In genomic region chr8:119180626-119181025, GRCm38 (mm10) we compare ENCODE assay signal across 16 mouse cellular contexts.
DNase-seq lines count a peak whose midpoint lies in the region; ATAC-seq lines count a peak whose summit lies in the region.
"Had no signal": no experiment of that assay in that cellular context is flagged by ENCODE, and none has a peak within 500 bp of the region (broad histone marks: within the 10 kb centered on the region; RNA-seq: fewer than 3 reads in every experiment).

No protein-coding gene starts in this region.

- H3K36me3 ChIP-seq in forebrain, embryonic 14.5 days (ENCODE audit: control insufficient read depth, insufficient read depth, low read length), result no peaks in the 10 kb centered on the region
- no peaks in the 10 kb centered on the region for H3K36me3 ChIP-seq in forebrain, embryonic 13.5 days (ENCODE audit: poor library complexity, severe bottlenecking)
- H3K36me3 ChIP-seq in neural tube, embryonic 15.5 days, result no peaks in the 10 kb centered on the region
- H3K36me3 ChIP-seq: heart, embryonic 10.5 days; limb, embryonic 13.5 days had no signal

- no peak overlapping the region for H3K4me2 ChIP-seq in forebrain, embryonic 14.5 days (ENCODE audit: low read length)
- no peak overlapping the region for H3K4me2 ChIP-seq in forebrain, embryonic 13.5 days
- no peak overlapping the region for H3K4me2 ChIP-seq in neural tube, embryonic 15.5 days
- H3K4me2 ChIP-seq: limb, embryonic 13.5 days had no signal

- H3K4me1 ChIP-seq in forebrain, embryonic 14.5 days (ENCODE audit: control insufficient read depth, insufficient read depth, low read length), result peaks cover 6% of the 10 kb centered on the region; the same call in 1 of the 2 replicates
- H3K4me1 ChIP-seq in forebrain, embryonic 13.5 days, result peaks cover 9% of the 10 kb centered on the region
- peaks cover 45% of the 10 kb centered on the region for H3K4me1 ChIP-seq in neural tube, embryonic 15.5 days
- H3K4me1 ChIP-seq: heart, embryonic 10.5 days had no signal

- H3K9ac ChIP-seq in forebrain, embryonic 14.5 days (ENCODE audit: low read length), result no peak overlapping the region
- H3K9ac ChIP-seq in forebrain, embryonic 13.5 days, result no peak overlapping the region
- no peak overlapping the region for H3K9ac ChIP-seq in neural tube, embryonic 15.5 days (replicated peaks)
- H3K9ac ChIP-seq: limb, embryonic 13.5 days had no signal

- H3K27ac ChIP-seq in forebrain, embryonic 14.5 days (ENCODE audit: low read depth, low read length), result no peak overlapping the region
- H3K27ac ChIP-seq in forebrain, embryonic 13.5 days, result no peak overlapping the region
- H3K27ac ChIP-seq in neural tube, embryonic 15.5 days (replicated peaks), result peak overlapping the region; percentile 37; the same call in 1 of the 2 replicates
- H3K27ac ChIP-seq: heart, embryonic 10.5 days; limb, embryonic 13.5 days; macrophage had no signal

- peak; percentile 67 for DNase-seq in forebrain, embryonic 14.5 days (ENCODE audit: low spot score)
- DNase-seq in neural tube, embryonic 10.5 days (ENCODE audit: extremely low spot score, low spot score), result no peak
- peak; percentile 50 to 79 for DNase-seq in lung, postnatal 4 days
- DNase-seq in kidney, adult 8-10 months, result no peak
- DNase-seq in urinary bladder, postnatal 25 days (ENCODE audit: low spot score), result no peak
- DNase-seq: adrenal gland, adult 8-10 months; cerebellum, adult 9-11 months; kidney, postnatal 36 days; right cerebral cortex, postnatal 4 days had no signal

- peak; percentile 61; the same call in 1 of the 2 replicates for ATAC-seq in forebrain, embryonic 14.5 days
- no peak for ATAC-seq in forebrain, embryonic 13.5 days
- ATAC-seq in neural tube, embryonic 15.5 days (ENCODE audit: low FRiP score), result no peak
- ATAC-seq in activated CD4-positive, CD25-positive, alpha-beta regulatory T cell, adult 4 months, result no peak
- ATAC-seq: intestine, embryonic 16.5 days had no signal

- no peaks in the 10 kb centered on the region for H3K9me3 ChIP-seq in forebrain, embryonic 14.5 days (replicated peaks; ENCODE audit: control insufficient read depth, low read length)
- H3K9me3 ChIP-seq in forebrain, embryonic 13.5 days (replicated peaks), result no peaks in the 10 kb centered on the region
- no peaks in the 10 kb centered on the region for H3K9me3 ChIP-seq in neural tube, embryonic 15.5 days (replicated peaks)
- H3K9me3 ChIP-seq: heart, embryonic 10.5 days; limb, embryonic 13.5 days had no signal

- WGBS in forebrain, embryonic 14.5 days, result 20% methylated on average over 13 of the region's 13 CpGs
- WGBS in forebrain, embryonic 13.5 days, result 24% methylated on average over 13 of the region's 13 CpGs
- WGBS in neural tube, embryonic 15.5 days, result 40% methylated on average over 13 of the region's 13 CpGs

- no peaks in the 10 kb centered on the region for H3K27me3 ChIP-seq in forebrain, embryonic 14.5 days (replicated peaks; ENCODE audit: control insufficient read depth, insufficient read depth, low read length)
- H3K27me3 ChIP-seq in forebrain, embryonic 13.5 days, result no peaks in the 10 kb centered on the region
- no peaks in the 10 kb centered on the region for H3K27me3 ChIP-seq in neural tube, embryonic 15.5 days (replicated peaks)

- no peak overlapping the region for H3K4me3 ChIP-seq in forebrain, embryonic 14.5 days (ENCODE audit: low read depth, low read length)
- H3K4me3 ChIP-seq in forebrain, embryonic 13.5 days, result no peak overlapping the region
- H3K4me3 ChIP-seq in neural tube, embryonic 15.5 days (replicated peaks), result no peak overlapping the region
- H3K4me3 ChIP-seq: heart, embryonic 10.5 days; limb, embryonic 13.5 days had no signal

Comparison
In these comparisons a context has a peak if more than half of its experiments do, and no peak if none do; other contexts are left out.
1. DNase-seq: peak in forebrain, embryonic 14.5 days (single experiment) and lung, postnatal 4 days (2 of 2); none in neural tube, embryonic 10.5 days (single experiment), kidney, adult 8-10 months (0 of 2) and urinary bladder, postnatal 25 days (single experiment).